Mouse (Mus musculus) kidney, embryonic 16.5 days (tissue): ENCODE measurements around the gene Mxra7. TPM values are rescaled to one million over a fixed set of nuclear protein-coding genes. Genes with fewer than 3 reads are reported as not detected.

Experiments
- ATAC-seq: fragments of 200-750 bp; cut with Nextera tagmentation; 2 replicates; pipeline ENCODE4 v1.8.0; 2017; ENCODE audit warnings: moderate TSS enrichment; ENCODE audit not compliant: low FRiP score, low TSS enrichment
- H3K27ac ChIP-seq: fragments of 300-500 bp; sonication (generic); 2 replicates; pipeline ENCODE4 v1.5.1; 2014; ENCODE audit warnings: low read length
- H3K27me3 ChIP-seq: fragments of 300-500 bp; sonication (generic); 2 replicates; pipeline ENCODE4 v1.6.1; 2014; ENCODE audit warnings: low read length, control low read depth, mixed read lengths; ENCODE audit not compliant: insufficient read depth
- H3K36me3 ChIP-seq: fragments of 300-500 bp; sonication (generic); 2 replicates; pipeline ENCODE4 v1.6.1; 2014; ENCODE audit warnings: low read length, control low read depth, mixed read lengths; ENCODE audit not compliant: insufficient read depth
- H3K4me1 ChIP-seq: fragments of 300-500 bp; sonication (generic); 2 replicates; pipeline ENCODE4 v1.6.1; 2014; ENCODE audit warnings: low read length, control low read depth, mixed read lengths; ENCODE audit not compliant: insufficient read depth
- H3K4me2 ChIP-seq: fragments of 300-500 bp; sonication (generic); replicated peaks from 2 replicates; pipeline ENCODE4 v1.6.1; 2014; ENCODE audit warnings: low read depth, low read length
- H3K4me3 ChIP-seq: fragments of 300-500 bp; sonication (generic); 2 replicates; pipeline ENCODE4 v1.5.1; 2014; ENCODE audit warnings: mild to moderate bottlenecking, low read length
- H3K9ac ChIP-seq: fragments of 300-500 bp; sonication (generic); replicated peaks from 2 replicates; pipeline ENCODE4 v1.6.1; 2014; ENCODE audit warnings: low read length
- H3K9me3 ChIP-seq: fragments of 300-500 bp; sonication (generic); 2 replicates; pipeline ENCODE4 v1.6.1; 2016; ENCODE audit warnings: low read length, control low read depth
- WGBS: fragments of 180-500 bp; shearing (Covaris S2); extraction: QIAGEN DNeasy Blood & Tissue Kit; methylation state at CpG from one replicate; pipeline ENCODE4 v1.1.7; 2014; 5-methylcytosine and 5-hydroxymethylcytosine counted together
- polyA plus RNA-seq: library from polyadenylated mRNA; unstranded; fragments of >200 nt; fragmentation: Nextera tagmentation; extraction: Ambion mirVana; gene quantifications from 2 replicates; pipeline ENCODE4 v1.2.1, GENCODE M21; 2015

Gene Mxra7
- polyA plus RNA-seq, 1 experiment from 2014 or later = 15.6 TPM

DNA sequence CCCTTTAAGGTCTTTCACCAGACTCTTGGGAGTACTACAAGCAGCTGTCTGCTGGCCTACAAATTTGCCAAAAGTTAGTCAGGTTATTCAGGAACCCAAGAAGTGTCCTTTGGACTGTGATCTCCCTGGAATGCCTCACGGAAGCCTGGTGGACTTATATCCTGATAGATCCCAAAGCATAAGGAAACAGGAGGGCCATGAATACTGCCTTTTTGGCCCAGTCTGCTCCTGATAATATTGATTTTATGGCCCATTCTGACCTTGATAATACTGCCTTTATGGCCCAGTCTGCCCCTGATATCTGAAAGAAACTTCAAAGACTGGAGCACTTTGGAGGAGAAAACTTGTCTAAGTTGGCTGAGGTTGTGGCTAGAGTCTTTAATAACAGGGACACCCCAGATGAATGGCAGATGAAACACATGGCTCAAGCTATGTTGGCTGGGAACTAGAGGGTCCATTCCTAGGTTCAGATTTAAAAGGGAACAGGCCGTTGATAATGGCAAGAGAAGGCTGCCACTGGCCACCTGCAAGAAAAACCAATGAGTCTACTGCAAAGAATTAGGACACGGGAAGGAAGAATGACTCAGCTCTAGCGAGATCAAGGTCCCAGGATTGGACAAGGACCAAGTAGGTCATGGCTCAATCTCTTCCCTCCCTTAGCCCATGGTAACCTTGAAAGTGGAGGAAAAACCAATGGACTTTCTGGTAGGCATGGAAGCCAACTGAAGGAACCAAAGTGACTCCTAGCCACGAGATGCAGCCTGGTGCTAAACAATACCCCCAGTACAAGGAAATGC lies 74.0 kb downstream of the Mxra7 start:
- Histone ChIP-seq H3K9me3 (no peaks in the 10 kb centered on the region), H3K4me3 (no peak overlapping the region), H3K9ac (no peak overlapping the region), H3K4me2 (no peak overlapping the region), H3K27me3 (no peaks in the 10 kb centered on the region), H3K36me3 (no peaks in the 10 kb centered on the region), H3K27ac (no peak overlapping the region), H3K4me1 (no peaks in the 10 kb centered on the region)
- 87% methylated on average over 5 of the region's 5 CpGs for WGBS
- no peak for ATAC-seq

Other genes with a start within 250 kb of the Mxra7 start
- gene Ube2o, start 246.6 kb downstream of the Mxra7 start, polyA plus RNA-seq = 5.8 and 6.4 TPM in 2 replicates
- gene Aanat, start 241.6 kb downstream of the Mxra7 start, polyA plus RNA-seq = not detected in 2 replicates
- 11.4 and 12.8 TPM in 2 replicates for gene Rhbdf2, start 201.0 kb downstream of the Mxra7 start, polyA plus RNA-seq
- gene Prcd, start 174.5 kb downstream of the Mxra7 start, polyA plus RNA-seq = 1.3 and 1.5 TPM in 2 replicates
- gene Cygb, start 173.7 kb downstream of the Mxra7 start, polyA plus RNA-seq = 17.0 and 17.5 TPM in 2 replicates
- gene St6galnac1, start 52.5 kb downstream of the Mxra7 start, polyA plus RNA-seq = not detected in 2 replicates
- gene Mettl23, start 15.2 kb upstream of the Mxra7 start, polyA plus RNA-seq = 54.9 and 60.6 TPM in 2 replicates
- gene Jmjd6, start 15.4 kb upstream of the Mxra7 start, polyA plus RNA-seq = 74.8 and 77.8 TPM in 2 replicates
- gene Mfsd11, start 24.4 kb upstream of the Mxra7 start, polyA plus RNA-seq = 38.8 and 41.2 TPM in 2 replicates
- 729 and 742 TPM in 2 replicates for gene Srsf2, start 25.0 kb upstream of the Mxra7 start, polyA plus RNA-seq
- 0.21 and 0.24 TPM in 2 replicates for gene Mgat5b, start 90.8 kb upstream of the Mxra7 start, polyA plus RNA-seq